Mouse (Mus musculus): ENCODE measurements at regions not wholly inside any gene's neighbourhood (a gene's known extent, or its start where the extent isn't known, plus 50 kb on each side); places are given as distances from the start of the nearest gene placed in this dataset.

DNA sequence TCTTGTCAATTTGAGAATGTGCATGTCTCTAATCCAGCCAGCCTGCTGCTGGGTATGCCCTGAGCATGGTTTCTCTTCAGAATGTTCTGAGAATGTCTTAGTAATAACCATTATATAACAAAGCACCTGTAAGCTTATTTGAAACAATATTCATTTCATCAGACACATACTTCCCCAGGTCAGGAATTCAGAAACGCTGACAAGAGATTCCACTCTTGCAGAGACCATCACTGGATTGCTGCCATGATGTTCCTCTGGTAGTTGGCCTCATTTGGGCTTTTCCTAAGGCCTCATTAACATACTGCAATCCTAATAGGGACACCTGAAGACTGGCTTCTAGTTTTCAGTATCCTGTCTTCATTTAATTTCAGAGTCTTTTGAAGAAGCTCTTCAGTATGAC lies 642.5 kb upstream of the Adamts5 start:
- no peak for DNase-seq (ENCODE audit: low read depth, low spot score)

DNA sequence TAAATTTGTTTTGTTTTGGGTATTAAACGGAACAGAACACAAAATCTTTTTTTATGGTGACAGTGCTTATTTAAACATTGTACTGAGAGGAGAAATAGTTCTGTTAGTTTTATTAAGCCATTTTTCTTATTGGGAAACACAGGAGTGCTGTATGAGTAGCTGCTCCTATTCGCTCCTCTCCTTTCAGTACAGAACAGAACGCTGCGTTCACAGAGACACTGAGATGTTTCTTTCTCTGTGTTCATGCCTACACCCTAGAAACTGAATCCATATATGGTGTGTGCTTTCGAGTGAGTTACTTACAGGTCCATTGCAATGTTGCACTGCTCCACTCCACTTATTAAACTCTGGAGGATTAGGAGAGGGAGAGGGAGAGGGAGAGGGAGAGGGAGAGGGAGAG lies 634.9 kb upstream of the Adamts5 start:
- no peak for DNase-seq (ENCODE audit: low read depth, low spot score)

DNA sequence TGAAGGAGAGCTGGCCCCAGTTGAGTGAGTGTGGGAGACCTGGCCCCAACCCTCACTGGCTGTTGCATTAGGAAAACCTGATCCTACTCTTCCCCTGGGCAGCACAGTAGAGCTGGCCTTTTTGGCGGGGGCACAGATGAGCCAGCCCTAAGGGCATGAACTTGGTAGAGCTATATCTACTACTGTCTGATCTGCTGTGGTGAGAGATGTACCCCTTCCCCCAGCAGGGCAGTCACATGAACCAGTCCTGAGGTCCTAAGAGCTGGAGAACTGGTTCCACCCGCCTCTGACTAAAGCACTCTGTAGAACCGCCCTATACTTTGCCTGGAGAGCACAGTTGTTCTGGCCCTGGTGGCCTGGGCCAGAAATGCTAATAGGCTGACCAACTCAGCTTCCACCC lies 622.5 kb upstream of the Adamts5 start:
- no peak for DNase-seq (ENCODE audit: low read depth, low spot score)

DNA sequence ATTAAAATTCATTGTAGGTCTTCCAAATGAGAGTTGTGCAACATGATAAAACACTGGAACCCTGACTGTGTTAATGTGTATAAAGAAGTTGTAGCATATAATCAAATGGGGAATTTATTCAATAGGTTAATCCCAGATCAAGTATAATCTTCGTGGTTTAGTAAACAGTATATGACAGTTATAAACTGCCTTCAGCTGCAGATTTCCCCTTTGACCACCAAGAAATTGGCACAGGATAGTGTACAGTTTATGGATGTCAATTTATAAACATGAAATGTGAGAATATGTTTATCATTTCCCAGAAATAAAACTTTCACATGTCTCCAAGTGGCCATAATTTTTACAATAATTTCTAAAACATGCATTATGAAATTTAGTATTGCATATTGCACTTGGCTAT lies 615.3 kb upstream of the Adamts5 start:
- DNase-seq (ENCODE audit: low read depth, low spot score) = peak; percentile 32

DNA sequence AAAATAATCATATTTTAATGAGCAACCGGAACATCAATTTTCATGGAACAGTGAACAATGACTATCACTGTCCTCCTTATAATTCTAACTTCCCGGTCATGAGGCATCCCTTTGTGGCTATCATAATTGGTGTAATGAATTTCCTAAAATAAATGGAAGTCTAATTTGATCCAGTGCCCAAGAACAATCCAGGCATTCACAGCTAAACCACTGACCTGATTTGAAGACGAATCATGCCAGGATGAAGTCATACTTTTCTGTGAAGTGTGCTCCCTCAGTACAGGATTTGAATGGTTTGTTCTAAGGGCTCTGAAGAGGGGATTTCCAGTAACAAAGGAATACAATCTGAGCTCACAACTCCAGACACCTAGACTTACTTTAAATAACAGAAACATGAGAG lies 614.5 kb upstream of the Adamts5 start:
- peak; percentile 82 for DNase-seq (ENCODE audit: low read depth, low spot score)

DNA sequence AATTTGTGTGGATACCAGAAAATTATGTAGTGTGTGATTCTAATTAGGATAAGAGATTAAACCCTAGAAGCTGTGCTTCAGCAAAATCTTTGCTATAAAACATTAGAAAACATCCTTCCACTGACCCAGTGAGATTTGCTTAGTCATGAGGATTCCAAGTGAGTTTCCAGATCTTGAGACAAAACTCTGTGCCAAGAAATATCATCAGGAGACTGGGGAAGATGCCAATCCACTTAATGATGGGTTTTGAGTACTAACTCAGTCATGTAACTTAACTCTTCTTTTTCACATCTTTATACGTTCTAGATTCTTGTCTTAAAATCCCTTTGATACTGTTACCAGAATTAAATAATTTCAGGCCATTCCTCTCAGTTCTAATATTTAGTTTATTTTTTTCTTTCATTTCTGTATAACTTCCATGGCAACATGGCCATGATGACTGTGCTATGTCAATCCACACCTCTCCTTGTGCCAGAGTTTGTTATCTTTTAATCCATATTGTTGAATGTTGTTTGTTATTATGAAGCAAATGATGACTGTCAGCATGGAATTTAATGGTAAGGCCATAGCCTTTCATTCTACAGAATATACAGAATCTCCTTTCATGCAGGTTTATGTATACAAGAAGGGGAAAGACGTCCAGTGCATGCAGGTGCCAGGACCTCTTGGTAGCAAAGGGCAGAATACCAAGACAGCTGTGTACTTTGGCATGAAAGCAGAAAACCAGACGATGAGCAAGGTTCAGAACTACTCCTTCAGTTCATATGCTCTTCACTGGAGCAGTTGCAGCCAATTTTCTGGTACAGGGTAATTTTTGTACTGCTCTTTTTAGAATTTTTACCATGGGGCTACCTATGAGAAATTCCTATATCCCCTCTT lies 599.7 kb upstream of the Adamts5 start:
- peak; percentile 86 for DNase-seq (ENCODE audit: low read depth, low spot score)

DNA sequence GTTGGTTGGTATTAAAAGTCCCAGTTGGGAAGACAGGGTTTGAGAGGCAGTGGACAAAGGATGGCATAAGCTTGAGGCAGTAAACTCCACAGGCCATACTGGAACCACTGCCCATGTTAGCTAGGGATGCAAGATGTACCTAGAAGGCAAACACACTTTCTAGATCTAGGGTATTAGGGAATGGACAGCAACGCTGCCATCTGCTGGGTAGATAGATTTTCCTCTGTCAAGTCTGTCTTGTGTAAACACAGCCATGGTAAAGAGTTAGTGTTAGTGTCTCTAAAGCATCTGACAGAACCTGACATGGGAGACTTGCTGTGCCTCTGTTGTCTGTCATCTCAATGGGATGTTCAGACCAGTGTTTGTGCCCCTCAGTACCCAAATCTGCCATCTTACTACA lies 573.5 kb upstream of the Adamts5 start:
- DNase-seq (ENCODE audit: low read depth, low spot score) = peak; percentile 61

DNA sequence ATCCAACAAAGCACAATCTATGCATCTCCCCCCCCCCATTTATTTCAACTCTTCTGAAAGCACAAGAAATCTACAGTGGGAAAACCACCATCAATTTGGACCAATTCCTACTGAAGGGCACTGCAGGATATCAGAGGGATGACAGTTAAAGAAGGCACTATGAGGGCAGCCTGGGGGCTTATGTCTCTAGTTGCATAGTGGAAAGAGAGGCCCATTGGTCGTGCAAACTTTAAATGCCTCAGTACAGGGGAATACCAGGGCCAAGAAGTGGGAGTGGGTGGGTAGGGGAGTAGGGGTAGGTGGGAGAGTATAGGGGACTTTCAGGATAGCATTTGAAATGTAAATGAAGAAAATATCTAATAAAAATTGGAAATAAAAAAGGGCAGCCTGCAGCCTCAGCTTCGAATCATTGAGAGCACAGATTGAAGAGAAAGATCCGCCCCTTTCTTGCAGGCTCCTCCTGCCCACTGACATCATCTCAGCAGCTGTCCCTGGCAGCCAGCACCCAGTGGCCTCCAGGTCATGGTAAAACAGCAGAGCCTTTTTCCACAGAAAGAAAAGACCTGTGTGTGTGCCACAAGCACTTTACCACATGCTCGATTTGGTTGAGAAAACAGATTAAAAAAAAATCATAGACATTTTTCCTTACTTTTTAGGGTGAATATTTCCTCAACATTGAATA lies 571.6 kb upstream of the Adamts5 start:
- DNase-seq (ENCODE audit: low read depth, low spot score) = peak; percentile 50

DNA sequence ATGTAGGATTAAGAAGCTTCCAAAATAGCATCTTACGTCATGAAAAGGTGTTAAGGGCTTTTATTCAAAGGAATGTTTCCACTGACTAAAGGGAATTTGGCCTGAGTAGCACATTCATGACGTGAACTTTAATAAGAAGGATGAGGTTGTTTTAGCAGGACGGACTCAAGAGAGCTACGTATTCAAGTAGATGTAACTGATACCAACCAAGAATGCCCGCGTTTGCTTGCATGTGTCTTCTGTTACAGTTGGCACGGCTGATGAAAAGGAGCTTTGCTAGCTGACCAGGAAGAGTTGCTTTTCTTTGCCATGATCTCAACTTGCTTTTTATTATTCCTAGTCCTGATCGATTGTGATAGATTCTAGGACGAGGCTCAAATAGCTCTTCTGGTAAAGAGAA lies 559.4 kb upstream of the Adamts5 start:
- no peak for DNase-seq (ENCODE audit: low read depth, low spot score)

DNA sequence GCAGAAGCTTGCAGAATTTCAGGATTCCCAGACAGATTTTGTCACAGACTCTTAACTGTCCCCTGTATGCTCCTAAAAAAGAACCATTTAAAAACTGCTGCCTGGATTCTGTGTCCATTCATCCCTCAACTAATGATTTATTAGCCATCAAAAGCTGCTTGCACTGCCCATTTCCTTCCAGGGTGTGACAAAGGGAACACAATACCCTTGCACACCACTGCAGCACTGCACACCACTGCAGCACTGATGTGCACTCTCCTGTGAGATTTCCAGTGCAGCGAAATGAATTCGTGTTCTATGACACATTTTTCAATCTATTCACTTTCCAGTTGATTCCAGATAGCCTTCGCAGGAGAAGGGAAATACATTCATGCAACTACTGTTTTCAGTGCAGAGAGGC lies 555.0 kb upstream of the Adamts5 start:
- DNase-seq (ENCODE audit: low read depth, low spot score) = no peak

DNA sequence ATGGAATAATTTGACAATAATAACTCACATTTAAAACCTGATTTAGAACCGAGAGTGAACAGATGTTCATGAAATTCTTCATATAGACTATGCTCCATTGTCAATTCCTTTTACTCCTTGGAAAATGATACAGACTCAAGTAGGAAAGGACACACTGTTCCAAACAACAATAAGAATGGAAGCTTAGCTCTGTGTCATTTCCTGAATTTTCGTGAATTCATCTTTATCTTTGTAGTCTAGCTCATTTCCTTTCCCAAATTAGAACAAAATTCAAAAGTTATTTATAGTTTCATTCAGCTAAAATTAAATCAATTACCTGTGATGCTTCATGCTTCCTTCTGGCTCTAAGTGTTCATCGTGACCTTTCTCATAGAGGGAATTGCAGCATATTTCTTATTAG lies 553.2 kb upstream of the Adamts5 start:
- DNase-seq (ENCODE audit: low read depth, low spot score) = no peak

DNA sequence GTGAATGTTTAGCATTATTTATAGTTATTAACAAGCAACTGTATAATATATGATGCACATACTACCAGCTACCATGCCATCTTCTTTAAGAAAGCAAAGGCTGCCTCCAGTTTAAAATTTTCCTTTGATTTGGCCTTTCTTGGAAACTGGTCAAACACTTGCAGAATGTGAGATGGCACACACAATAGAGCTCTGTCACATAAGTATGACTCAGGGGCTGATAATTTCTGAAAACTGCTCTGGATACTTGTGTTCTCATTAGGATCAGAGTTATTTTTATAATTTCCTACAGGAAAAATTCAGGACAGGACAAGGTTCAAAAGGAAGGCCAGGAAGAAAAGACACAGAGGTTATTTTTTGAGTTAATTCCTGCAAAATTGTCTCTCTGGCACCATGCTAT lies 552.4 kb upstream of the Adamts5 start:
- peak; percentile 72 for DNase-seq (ENCODE audit: low read depth, low spot score)

DNA sequence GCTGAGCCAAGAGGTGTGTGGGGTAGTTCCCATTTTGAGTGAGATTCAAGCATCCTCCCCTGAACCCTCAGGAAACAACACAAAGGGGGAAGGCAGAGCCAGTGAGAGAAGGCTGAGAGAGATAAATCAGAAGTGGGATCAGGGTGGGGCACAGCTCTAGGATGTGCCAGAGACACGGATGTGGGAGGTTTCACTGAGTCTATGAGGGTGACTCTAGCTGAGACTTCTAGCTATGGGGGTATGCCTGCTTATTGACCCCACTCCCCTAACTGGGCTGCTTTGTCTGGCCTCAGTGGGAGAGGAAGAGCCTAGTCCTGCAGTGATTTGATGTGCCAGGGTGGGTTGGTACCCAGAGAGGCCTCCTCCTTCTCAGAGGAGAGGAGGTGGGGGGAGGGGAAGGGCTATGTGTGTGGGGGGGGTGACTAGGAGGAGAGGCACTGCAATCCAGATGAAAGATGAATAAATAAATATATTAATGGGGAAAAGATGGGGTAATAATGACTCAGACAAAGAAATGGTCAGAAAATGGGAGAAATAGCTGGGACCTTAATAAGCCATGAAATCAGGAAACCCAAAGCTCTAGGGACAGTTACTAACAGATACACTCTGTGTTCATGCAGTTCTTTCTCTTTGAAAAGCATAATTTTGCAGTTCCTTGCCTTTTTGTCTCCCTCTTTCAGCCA lies 547.0 kb upstream of the Adamts5 start:
- peak; percentile 72 for DNase-seq (ENCODE audit: low read depth, low spot score)

DNA sequence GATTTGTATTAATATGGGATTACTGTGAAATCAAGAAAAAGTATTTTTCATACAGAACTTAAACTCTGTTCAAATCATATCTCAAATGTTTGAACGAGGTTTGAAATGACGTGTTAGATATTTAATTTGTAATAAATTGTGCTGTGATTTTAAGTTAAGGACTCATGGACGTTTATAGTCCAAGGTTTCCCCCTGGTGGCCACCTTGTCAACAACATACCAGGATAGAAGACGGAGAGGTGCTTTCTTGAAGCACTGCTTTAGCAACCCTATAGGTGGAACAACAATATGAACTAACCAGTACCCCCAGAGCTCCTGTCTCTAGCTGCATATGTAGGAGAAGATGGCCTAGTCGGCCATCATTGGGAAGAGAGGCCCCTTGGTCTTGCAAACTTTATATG lies 517.8 kb upstream of the Adamts5 start:
- DNase-seq (ENCODE audit: low read depth, low spot score) = peak; percentile 96

DNA sequence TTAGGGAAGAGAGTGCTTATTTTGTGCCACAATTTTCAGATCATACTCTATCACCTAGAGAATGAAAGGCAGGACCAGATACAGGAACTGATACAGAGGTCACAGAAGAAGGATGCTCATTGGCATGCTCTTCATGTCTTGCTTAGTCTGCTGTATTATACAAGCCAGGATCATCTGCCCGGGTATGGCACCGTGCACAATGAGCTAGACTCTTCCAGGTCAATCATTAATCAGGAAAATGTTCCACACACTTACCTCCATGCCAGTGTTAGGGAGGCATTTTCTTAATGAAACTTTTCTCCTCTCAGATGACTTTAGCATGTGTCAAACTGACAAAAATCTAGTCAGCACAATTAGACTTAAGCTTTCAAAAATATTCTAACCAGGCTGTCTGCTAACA lies 502.7 kb upstream of the Adamts5 start:
- DNase-seq (ENCODE audit: low read depth, low spot score) = no peak

DNA sequence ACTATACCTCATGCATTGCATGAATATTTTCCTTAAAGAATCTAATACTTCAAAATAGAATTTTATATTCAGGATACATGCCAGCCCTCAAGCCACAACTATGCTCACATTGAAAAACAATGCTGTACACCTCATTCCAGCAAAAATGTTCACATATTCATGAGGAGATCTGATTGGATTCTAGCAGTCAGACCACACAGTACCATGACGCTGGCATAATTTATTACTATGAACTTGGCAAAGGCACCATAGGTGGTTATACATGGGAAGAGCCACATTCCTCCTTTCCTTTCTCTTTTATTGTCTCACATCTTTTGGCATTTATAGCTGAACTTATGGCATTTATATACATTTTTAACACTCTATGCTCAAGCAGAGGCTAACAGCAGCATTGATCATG lies 499.8 kb upstream of the Adamts5 start:
- DNase-seq (ENCODE audit: low read depth, low spot score) = peak; percentile 96

DNA sequence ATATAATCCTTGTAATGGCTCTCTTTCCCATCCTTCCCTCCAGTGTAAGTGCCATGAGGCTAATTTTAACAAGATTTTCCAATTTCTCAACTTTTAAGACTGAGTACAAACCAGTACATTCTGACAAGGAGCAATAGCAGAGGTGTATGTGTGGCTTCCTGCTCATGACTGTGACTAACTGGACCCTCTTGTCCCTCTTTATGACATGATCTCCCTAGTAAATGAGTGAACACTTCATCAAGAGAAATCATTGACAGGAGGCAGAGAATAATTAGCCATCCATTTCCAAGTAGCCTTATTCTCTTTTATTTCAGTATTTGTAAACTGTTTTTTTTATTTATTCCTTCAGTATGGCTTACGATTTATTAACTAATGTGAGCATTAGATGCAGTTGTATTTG lies 497.7 kb upstream of the Adamts5 start:
- no peak for DNase-seq (ENCODE audit: low read depth, low spot score)

DNA sequence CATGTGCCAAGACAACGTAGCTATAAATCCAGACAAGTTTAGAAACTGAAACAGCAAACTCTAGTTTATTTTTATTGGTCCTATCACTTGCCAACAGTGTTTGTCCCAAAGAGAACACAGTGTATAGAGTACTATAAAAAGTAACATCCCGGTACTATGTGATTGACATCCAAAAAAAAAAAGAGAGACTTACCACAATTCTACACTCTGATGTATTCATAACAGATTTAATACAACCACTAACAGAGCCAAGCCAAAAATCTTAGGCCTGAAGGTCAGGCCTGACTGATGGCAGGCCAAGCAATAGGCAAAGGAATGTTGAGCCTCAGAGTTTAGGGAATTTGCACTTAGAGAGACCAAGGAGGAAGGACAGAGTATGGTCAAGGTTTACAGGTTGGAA lies 495.9 kb upstream of the Adamts5 start:
- peak; percentile 65 for DNase-seq (ENCODE audit: low read depth, low spot score)

DNA sequence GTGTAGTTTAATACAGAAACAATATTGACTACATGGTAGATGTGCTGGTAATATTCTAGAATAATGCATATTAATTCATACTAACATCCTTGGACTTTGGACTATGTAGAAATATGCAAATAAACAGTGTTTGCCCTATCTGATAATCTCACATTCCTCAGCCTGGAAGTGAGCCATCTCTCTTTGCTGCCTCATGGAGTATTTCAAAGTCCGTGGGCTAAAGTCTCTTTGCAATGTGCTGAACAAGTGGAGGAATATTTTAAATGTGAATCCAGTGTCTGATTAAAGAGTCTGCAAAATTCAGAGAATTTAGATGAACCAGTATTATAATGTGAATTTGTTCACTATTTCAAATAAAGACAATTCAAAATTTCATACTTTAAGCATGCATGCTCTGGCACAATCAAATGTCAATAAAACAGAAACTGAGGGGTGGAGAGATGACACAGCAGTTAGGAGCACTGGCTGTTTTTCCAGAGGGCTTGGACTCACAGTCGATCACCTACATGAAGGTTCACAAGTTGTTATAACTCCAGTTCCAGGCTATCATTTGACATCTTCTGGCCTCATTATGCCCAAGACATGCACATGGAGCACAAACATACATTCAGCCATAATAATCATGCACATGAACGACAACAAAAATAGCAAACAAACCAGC lies 487.6 kb upstream of the Adamts5 start:
- DNase-seq (ENCODE audit: low read depth, low spot score) = peak; percentile 58

DNA sequence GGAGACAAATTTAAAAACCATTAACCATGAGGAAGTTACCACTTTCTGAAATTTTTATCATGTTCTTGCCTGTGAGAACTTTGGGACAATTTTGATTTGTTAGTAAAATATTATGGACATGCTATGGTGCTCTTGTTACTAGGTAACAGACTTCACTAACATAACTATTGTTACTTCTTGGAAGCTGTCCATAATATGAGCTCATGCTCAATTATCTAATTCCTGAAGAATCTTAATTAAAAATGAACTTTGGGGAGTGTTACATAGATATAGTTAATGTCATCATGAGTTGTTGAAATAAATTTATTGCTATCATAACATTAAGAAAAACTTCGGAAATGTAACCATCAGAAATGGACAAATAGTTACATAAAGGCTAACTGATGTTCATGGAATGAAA lies 486.5 kb upstream of the Adamts5 start:
- DNase-seq (ENCODE audit: low read depth, low spot score) = no peak

DNA sequence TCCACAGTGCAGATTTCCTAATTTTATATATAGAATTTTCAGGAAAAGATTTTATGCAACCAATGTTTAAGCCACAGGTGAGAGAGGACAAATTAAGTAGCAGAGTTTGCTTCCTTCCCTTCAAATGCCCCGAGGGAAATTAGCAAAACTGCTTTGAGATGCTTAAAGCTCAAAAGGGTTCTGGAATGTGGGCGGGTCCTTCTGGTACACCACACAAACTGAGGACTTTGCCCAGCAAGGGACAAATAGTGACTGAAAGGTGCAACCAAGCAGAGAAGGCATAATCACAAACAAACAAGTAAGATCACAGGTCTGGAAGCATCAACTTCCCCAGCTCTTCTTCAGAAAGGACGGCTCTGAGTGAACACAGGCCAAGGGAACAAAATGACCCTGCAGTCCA lies 476.4 kb upstream of the Adamts5 start:
- DNase-seq (ENCODE audit: low read depth, low spot score) = no peak

DNA sequence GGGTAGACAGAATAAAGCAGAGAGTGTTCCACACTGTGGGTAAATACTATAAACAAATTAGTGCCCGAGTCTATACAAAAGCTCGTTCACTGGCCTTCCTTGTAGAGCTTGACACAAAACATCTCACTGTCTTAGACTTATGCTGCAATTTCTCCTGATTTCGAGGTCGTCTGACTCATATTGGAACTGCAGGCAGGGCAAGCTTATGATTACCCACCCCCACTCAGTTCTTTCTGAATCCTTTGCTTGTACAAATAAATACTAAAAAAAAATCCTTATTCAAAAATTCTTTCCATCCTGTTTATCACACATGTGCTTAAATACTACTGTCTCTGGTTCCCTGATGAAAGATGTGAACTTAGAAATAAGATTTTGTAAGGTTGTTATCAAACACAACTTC lies 470.0 kb upstream of the Adamts5 start:
- DNase-seq (ENCODE audit: low read depth, low spot score) = peak; percentile 60

Measured in 3T3-L1 (cell line).